Mouse (Mus musculus) layer of hippocampus, adult 2 months (tissue): Measurements from ENCODE around the gene Man1c1. TPM values are rescaled to one million over a fixed set of nuclear protein-coding genes. Genes with fewer than 3 reads are reported as not detected.

ENCODE experiments used
- DNase-seq, 2 experiments: peaks; one replicate each; pipeline ENCODE4 v3.0.0; 2022; ENCODE audit warnings: low spot score in 2 of 2
- H3K27ac ChIP-seq: fragments of 200-600 bp; 2 replicates; pipeline ENCODE4 v1.8.1; 2022
- H3K4me3 ChIP-seq: fragments of 200-600 bp; 2 replicates; pipeline ENCODE4 v1.8.1; 2022; ENCODE audit warnings: mild to moderate bottlenecking
- CTCF ChIP-seq: fragments of 200-600 bp; conservative IDR thresholded peaks from 2 replicates; pipeline ENCODE4 v1.8.1; 2022; ENCODE audit warnings: antibody characterized with exemption, mild to moderate bottlenecking, moderate library complexity
- long read RNA-seq, 2 experiments: library from polyadenylated mRNA; stranded (forward); transcript quantifications; one replicate each; pipeline ENCODE4 v2.0.0; 2021; ENCODE audit warnings: borderline mapping rate in 2 of 2
- total RNA-seq, 2 experiments: library from RNA; stranded (reverse); gene quantifications; 2 replicates each; pipeline ENCODE4 v1.2.3; 2021

The Man1c1 gene
- total RNA-seq, result 10 to 100 TPM; 22.1 to 25.1 TPM
- long read RNA-seq, experiment 1, full-length matches to known transcripts, result 41 of 47 reads
- long read RNA-seq, experiment 1, partial matches to known transcripts, result 3 of 47 reads
- long read RNA-seq, experiment 1, other reads (novel, unspliced or antisense), result 3 of 47 reads
- long read RNA-seq, experiment 2, full-length matches to known transcripts, result 44 of 55 reads
- long read RNA-seq, experiment 2, partial matches to known transcripts, result 2 of 55 reads
- long read RNA-seq, experiment 2, other reads (novel, unspliced or antisense), result 9 of 55 reads

- Histone ChIP-seq H3K27ac (peak within 1 kb of the TSS; percentile 84), H3K4me3 (peak within 1 kb of the TSS; percentile 88)
- peak; percentile 98 to 99 for DNase-seq
- TF ChIP-seq CTCF, result no peak
These were observed at the start of gene Man1c1 for GRCm38 (mm10) chr4:134703835-134704546. Gene Man1c1 (minus strand): TSS chr4:134704290.

- Histone ChIP-seq H3K4me3 (no peak overlapping the region), H3K27ac (no peak overlapping the region)
- no peak for TF ChIP-seq CTCF
- no peak for DNase-seq
These were observed 49.6 kb upstream of the Man1c1 start for GRCm38 (mm10) chr4:134753516-134754261.

GRCm38 (mm10) chr4:134752911-134753426, 48.9 kb upstream of the Man1c1 start:
- no peak for DNase-seq
- H3K27ac ChIP-seq, result no peak overlapping the region
- no peak for TF ChIP-seq CTCF
- H3K4me3 ChIP-seq, result no peak overlapping the region

GRCm38 (mm10) chr4:134751682-134752380, 47.7 kb upstream of the Man1c1 start:
- no peak for TF ChIP-seq CTCF
- DNase-seq, result no peak
- H3K4me3 ChIP-seq, result no peak overlapping the region
- H3K27ac ChIP-seq, result no peak overlapping the region

GRCm38 (mm10) chr4:134750825-134751224, 46.7 kb upstream of the Man1c1 start:
- no peak for TF ChIP-seq CTCF
- H3K27ac ChIP-seq, result no peak overlapping the region
- DNase-seq, result no peak
- no peak overlapping the region for H3K4me3 ChIP-seq

GRCm38 (mm10) chr4:134750263-134750662, 46.2 kb upstream of the Man1c1 start:
- no peak overlapping the region for H3K27ac ChIP-seq
- TF ChIP-seq CTCF, result no peak
- no peak for DNase-seq
- no peak overlapping the region for H3K4me3 ChIP-seq

- no peak overlapping the region for H3K4me3 ChIP-seq
- TF ChIP-seq CTCF, result peak; percentile 63
- H3K27ac ChIP-seq, result peak overlapping the region; percentile 39; the same call in 1 of the 2 replicates
- no peak for DNase-seq
These were observed 45.4 kb upstream of the Man1c1 start for GRCm38 (mm10) chr4:134749301-134750030.

- Histone ChIP-seq H3K27ac (peak overlapping the region; percentile 77), H3K4me3 (no peak overlapping the region)
- DNase-seq, result peak; percentile 75 to 80
- TF ChIP-seq CTCF, result peak; percentile 61
These were observed 42.0 kb upstream of the Man1c1 start for GRCm38 (mm10) chr4:134745900-134746661.

- Histone ChIP-seq H3K4me3 (no peak overlapping the region), H3K27ac (peak overlapping the region; percentile 3; the same call in 1 of the 2 replicates)
- no peak for DNase-seq
- no peak for TF ChIP-seq CTCF
These were observed 40.0 kb upstream of the Man1c1 start for GRCm38 (mm10) chr4:134743881-134744633.

GRCm38 (mm10) chr4:134741949-134742348, 37.9 kb upstream of the Man1c1 start:
- TF ChIP-seq CTCF, result no peak
- no peak overlapping the region for H3K27ac ChIP-seq
- H3K4me3 ChIP-seq, result no peak overlapping the region
- DNase-seq, result no peak

- Histone ChIP-seq H3K4me3 (no peak overlapping the region), H3K27ac (no peak overlapping the region)
- no peak for DNase-seq
- TF ChIP-seq CTCF, result peak; percentile 20
These were observed 36.1 kb upstream of the Man1c1 start for GRCm38 (mm10) chr4:134740186-134740585.
